Mouse (Mus musculus) left cerebral cortex, postnatal 14 days (tissue): ENCODE data around the gene Rap1b. TPM values are rescaled to one million over a fixed set of nuclear protein-coding genes. Genes with fewer than 3 reads are reported as not detected.

Source experiments
- DNase-seq, 2 experiments: peaks; one replicate each; pipeline ENCODE4 v3.0.0; 2021 to 2022; ENCODE audit warnings: low spot score in 2 of 2, mixed read lengths in 1 of 2
- intact Hi-C: fragments of 180-260 bp; cut with DNase I; formaldehyde crosslinking; loops from one replicate; pipeline ENCODE4 v1.15.1; 2025
- total RNA-seq, 2 experiments: library from RNA; stranded (reverse); gene quantifications; 2 replicates each; pipeline ENCODE4 v1.2.3; 2021

Rap1b gene
- total RNA-seq, 2 experiments from 2014 or later, result 76.6 to 76.7 TPM

GRCm38 (mm10) chr10:117777103-117777470 lies 68.7 kb downstream of the Rap1b start:
- DNase-seq, result no peak
- intact Hi-C loops, result no loop called here

- no peak for DNase-seq
- intact Hi-C loops, result no loop called here
Observed at GRCm38 (mm10) chr10:117776281-117777102, 69.3 kb downstream of the Rap1b start.

- intact Hi-C loops, result no loop called here
- DNase-seq, result no peak
Observed at GRCm38 (mm10) chr10:117775401-117776144, 70.3 kb downstream of the Rap1b start.

GRCm38 (mm10) chr10:117774817-117775120 lies 71.1 kb downstream of the Rap1b start:
- DNase-seq, result no peak
- intact Hi-C loops, result no loop called here

- DNase-seq, result no peak
- intact Hi-C loops, result no loop called here
Observed at GRCm38 (mm10) chr10:117774011-117774816, 71.6 kb downstream of the Rap1b start.

GRCm38 (mm10) chr10:117773106-117773720 lies 72.6 kb downstream of the Rap1b start:
- DNase-seq, result no peak
- intact Hi-C loops, result no loop called here

- intact Hi-C loops, result no loop called here
- DNase-seq, result no peak
Observed at GRCm38 (mm10) chr10:117772364-117773105, 73.3 kb downstream of the Rap1b start.

GRCm38 (mm10) chr10:117771131-117771510 lies 74.7 kb downstream of the Rap1b start:
- intact Hi-C loops, result no loop called here
- no peak for DNase-seq

GRCm38 (mm10) chr10:117770286-117771130 lies 75.3 kb downstream of the Rap1b start:
- intact Hi-C loops, result no loop called here
- no peak for DNase-seq

GRCm38 (mm10) chr10:117769541-117770285 lies 76.1 kb downstream of the Rap1b start:
- intact Hi-C loops, result no loop called here
- no peak for DNase-seq

- intact Hi-C loops, result no loop called here
- DNase-seq, result no peak
Observed at GRCm38 (mm10) chr10:117768141-117768440, 77.7 kb downstream of the Rap1b start.

GRCm38 (mm10) chr10:117767286-117768140 lies 78.3 kb downstream of the Rap1b start:
- no peak for DNase-seq
- intact Hi-C loops, result no loop called here

GRCm38 (mm10) chr10:117766896-117767160 lies 79.0 kb downstream of the Rap1b start:
- intact Hi-C loops, result no loop called here
- DNase-seq, result no peak

- DNase-seq, result no peak
- intact Hi-C loops, result no loop called here
Observed at GRCm38 (mm10) chr10:117766111-117766895, 79.5 kb downstream of the Rap1b start.

- DNase-seq, result no peak
- intact Hi-C loops, result no loop called here
Observed at GRCm38 (mm10) chr10:117765116-117765894, 80.5 kb downstream of the Rap1b start.

- intact Hi-C loops, result no loop called here
- DNase-seq, result no peak
Observed at GRCm38 (mm10) chr10:117764598-117764997, 81.2 kb downstream of the Rap1b start.
